Mouse (Mus musculus) liver, postnatal 0 days (tissue): Measurements from ENCODE around the gene Itgb5.

Experiments used
- CTCF ChIP-seq: sonication (generic); IDR thresholded peaks from 2 replicates; pipeline ENCODE4 v1.5.1; 2016; ENCODE audit warnings: antibody characterized with exemption, low read depth
- EP300 ChIP-seq: IDR thresholded peaks from 2 replicates; pipeline ENCODE4 v1.6.1; 2016; ENCODE audit warnings: antibody characterized with exemption, low read depth, mild to moderate bottlenecking

GRCm38 (mm10) chr16:33896801-33897200 is 67.3 kb downstream of the Itgb5 start:
- TF ChIP-seq EP300 (no peak), CTCF (no peak)
